Mouse (Mus musculus) brain, embryonic 14.5 days (tissue): ENCODE results near the gene Erg. TPM values are rescaled to one million over a fixed set of nuclear protein-coding genes. Genes with fewer than 3 reads are reported as not detected.

Source experiments
- DNase-seq: peaks from one replicate; pipeline ENCODE4 v3.0.0-alpha.2; 2011; ENCODE audit warnings: low read depth
- CTCF ChIP-seq: fragments of 200-500 bp; IDR thresholded peaks from 2 replicates; pipeline ENCODE4 v1.5.1; 2012; ENCODE audit warnings: inconsistent platforms, mild to moderate bottlenecking, moderate library complexity, borderline replicate concordance; ENCODE audit not compliant: insufficient read depth, insufficient read length; ENCODE audit errors: extremely low read depth
- POLR2A ChIP-seq: fragments of 200-500 bp; IDR thresholded peaks from 2 replicates; pipeline ENCODE4 v1.6.1; 2012; ENCODE audit warnings: mild to moderate bottlenecking, inconsistent platforms, borderline replicate concordance; ENCODE audit not compliant: poor library complexity, insufficient read depth, insufficient read length, severe bottlenecking; ENCODE audit errors: extremely low read depth
- polyA plus RNA-seq: library from polyadenylated mRNA; depleted of rRNA; stranded (reverse); fragments of >200 nt; gene quantifications from 2 replicates; pipeline ENCODE4 v1.2.3, GENCODE M21; 2012

The Erg gene
- polyA plus RNA-seq, 1 experiment: 7.6 TPM

- no peak for TF ChIP-seq POLR2A
- no peak for TF ChIP-seq CTCF
- DNase-seq: no peak
These were observed 66.9 kb downstream of the Erg start for GRCm38 (mm10) chr16:95519520-95519919.

GRCm38 (mm10) chr16:95506051-95506450, 80.3 kb downstream of the Erg start:
- TF ChIP-seq POLR2A (no peak), CTCF (no peak)
- DNase-seq: no peak

- TF ChIP-seq POLR2A (no peak), CTCF (no peak)
- DNase-seq: no peak
These were observed 89.7 kb downstream of the Erg start for GRCm38 (mm10) chr16:95496582-95497300.

- no peak for DNase-seq
- TF ChIP-seq CTCF: no peak
- no peak for TF ChIP-seq POLR2A
These were observed 92.3 kb downstream of the Erg start for GRCm38 (mm10) chr16:95494108-95494507.

- no peak for TF ChIP-seq CTCF
- no peak for TF ChIP-seq POLR2A
- DNase-seq: peak; percentile 22
These were observed 93.1 kb downstream of the Erg start for GRCm38 (mm10) chr16:95493336-95493735.

GRCm38 (mm10) chr16:95492146-95492545, 94.2 kb downstream of the Erg start:
- TF ChIP-seq CTCF: no peak
- no peak for TF ChIP-seq POLR2A
- DNase-seq: no peak

- no peak for DNase-seq
- no peak for TF ChIP-seq POLR2A
- no peak for TF ChIP-seq CTCF
These were observed 96.0 kb downstream of the Erg start for GRCm38 (mm10) chr16:95490386-95490785.

GRCm38 (mm10) chr16:95487606-95488351, 98.6 kb downstream of the Erg start:
- DNase-seq: no peak
- TF ChIP-seq POLR2A (no peak), CTCF (no peak)

- no peak for DNase-seq
- no peak for TF ChIP-seq POLR2A
- TF ChIP-seq CTCF: no peak
These were observed 105.2 kb downstream of the Erg start for GRCm38 (mm10) chr16:95481176-95481575.

- DNase-seq: no peak
- TF ChIP-seq CTCF (no peak), POLR2A (no peak)
These were observed 107.8 kb downstream of the Erg start for GRCm38 (mm10) chr16:95478558-95478957.

GRCm38 (mm10) chr16:95475041-95475440, 111.4 kb downstream of the Erg start:
- DNase-seq: no peak

More at GRCm38 (mm10) chr16:95475041-95475440, 111.4 kb downstream of the Erg start:
- no peak for TF ChIP-seq CTCF
- TF ChIP-seq POLR2A: no peak
